Mouse (Mus musculus) cortical plate, adult 2 months (tissue): ENCODE measurements around the gene Got1.
A peak's percentile ranks its signal among the peaks of the same experiment; 100 is the strongest.

ENCODE experiments used
- CTCF ChIP-seq: fragments of 200-500 bp; IDR thresholded peaks from 2 replicates; pipeline ENCODE4 v1.5.1; 2011; ENCODE audit warnings: mild to moderate bottlenecking, control low read depth, low read length; ENCODE audit not compliant: insufficient read depth; ENCODE audit errors: extremely low read depth
- POLR2A ChIP-seq: fragments of 200-500 bp; IDR thresholded peaks from 2 replicates; pipeline ENCODE4 v1.6.1; 2011; ENCODE audit warnings: mild to moderate bottlenecking, low read length, control low read depth; ENCODE audit not compliant: insufficient read depth; ENCODE audit errors: extremely low read depth

DNA sequence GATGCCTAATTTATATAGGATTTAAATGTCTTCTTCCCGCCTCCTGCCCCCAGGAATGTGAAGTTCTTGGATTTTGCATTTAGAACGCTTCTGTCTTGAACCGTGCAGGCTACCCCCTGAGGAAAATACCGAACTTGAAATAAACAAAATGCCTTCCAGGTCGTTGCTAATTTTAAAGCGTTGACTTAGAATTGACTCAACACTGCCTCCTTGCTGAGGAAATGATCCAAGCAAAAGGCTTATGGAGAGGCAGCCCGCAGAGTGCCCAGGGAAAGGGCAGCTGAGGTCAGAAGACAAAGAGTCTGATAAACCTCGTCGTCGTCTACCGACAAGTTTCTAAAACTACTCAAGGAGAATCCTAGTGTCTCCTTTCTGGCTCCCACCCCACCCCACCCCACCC is 2.7 kb upstream of the Got1 start:
- peak; percentile 31; the same call in 1 of the 2 replicates for TF ChIP-seq CTCF
- TF ChIP-seq POLR2A, result no peak
